Mouse (Mus musculus) ovary, postnatal 36 days (tissue): ENCODE data around the gene Ankrd44.

Experiments used
- DNase-seq: peaks from one replicate; pipeline ENCODE4 v3.0.0; 2022; ENCODE audit warnings: low spot score, mixed read lengths

Ankrd44 gene

GRCm38 (mm10) chr1:54847238-54847637 is 78.9 kb downstream of the Ankrd44 start:
- DNase-seq = no peak

- DNase-seq = no peak
These were observed 79.7 kb downstream of the Ankrd44 start for GRCm38 (mm10) chr1:54846346-54847000.

- no peak for DNase-seq
These were observed 81.8 kb downstream of the Ankrd44 start for GRCm38 (mm10) chr1:54844361-54844760.

GRCm38 (mm10) chr1:54842765-54843461 is 83.3 kb downstream of the Ankrd44 start:
- no peak for DNase-seq

- DNase-seq = no peak
These were observed 84.4 kb downstream of the Ankrd44 start for GRCm38 (mm10) chr1:54841788-54842187.

- no peak for DNase-seq
These were observed 86.1 kb downstream of the Ankrd44 start for GRCm38 (mm10) chr1:54840040-54840439.

- no peak for DNase-seq
These were observed 87.7 kb downstream of the Ankrd44 start for GRCm38 (mm10) chr1:54838486-54838805.

- no peak for DNase-seq
These were observed 88.3 kb downstream of the Ankrd44 start for GRCm38 (mm10) chr1:54837721-54838485.

- no peak for DNase-seq
These were observed 90.5 kb downstream of the Ankrd44 start for GRCm38 (mm10) chr1:54835661-54836205.

GRCm38 (mm10) chr1:54833221-54833620 is 93.0 kb downstream of the Ankrd44 start:
- no peak for DNase-seq

GRCm38 (mm10) chr1:54832765-54833164 is 93.4 kb downstream of the Ankrd44 start:
- DNase-seq = no peak

GRCm38 (mm10) chr1:54830223-54830622 is 96.0 kb downstream of the Ankrd44 start:
- DNase-seq = no peak

- DNase-seq = no peak
These were observed 96.4 kb downstream of the Ankrd44 start for GRCm38 (mm10) chr1:54829681-54830213.

GRCm38 (mm10) chr1:54827827-54828226 is 98.4 kb downstream of the Ankrd44 start:
- DNase-seq = no peak

- no peak for DNase-seq
These were observed 98.8 kb downstream of the Ankrd44 start for GRCm38 (mm10) chr1:54827351-54827750.

- peak; percentile 78 for DNase-seq
These were observed 99.7 kb downstream of the Ankrd44 start for GRCm38 (mm10) chr1:54826426-54826986.

GRCm38 (mm10) chr1:54825718-54826425 is 100.3 kb downstream of the Ankrd44 start:
- DNase-seq = no peak

GRCm38 (mm10) chr1:54824106-54824808 is 101.9 kb downstream of the Ankrd44 start:
- DNase-seq = no peak

- DNase-seq = no peak
These were observed 104.4 kb downstream of the Ankrd44 start for GRCm38 (mm10) chr1:54821797-54822196.

- no peak for DNase-seq
These were observed 110.9 kb downstream of the Ankrd44 start for GRCm38 (mm10) chr1:54815206-54815855.
